Comparison of ENCODE assay signal across 8 mouse cellular contexts in genomic region chr5:144545653-144546422, GRCm38 (mm10). TPM values are rescaled to one million over a fixed set of nuclear protein-coding genes. Genes with fewer than 3 reads are reported as not detected.
A peak's percentile ranks its signal among the peaks of the same experiment; 100 is the strongest.
DNase-seq lines count a peak whose midpoint lies in the region; ATAC-seq and TF ChIP-seq lines count a peak whose summit lies in the region.

Gene Nptx2, plus strand, starts transcription at chr5:144545902.

- H3K4me3 ChIP-seq in embryonic facial prominence, embryonic 10.5 days = peak within 1 kb of the TSS; percentile 53
- H3K4me3 ChIP-seq in intestine, postnatal 0 days (ENCODE audit: low read depth, low read length) = peak within 1 kb of the TSS; percentile 36

- WGBS in embryonic facial prominence, embryonic 10.5 days = under 1% methylated on average over 99 of the region's 99 CpGs
- under 1% methylated on average over 98 of the region's 99 CpGs for WGBS in intestine, postnatal 0 days

- peak; percentile 75 for TF ChIP-seq CTCF in intestine, postnatal 0 days (IDR thresholded peaks at IDR 0.05; ENCODE audit: low read depth)

- peak within 1 kb of the TSS; percentile 34; the same call in 1 of the 2 replicates for H3K9ac ChIP-seq in intestine, postnatal 0 days (ENCODE audit: low read depth, low read length)

- peak; percentile 88 for DNase-seq in adrenal gland, postnatal 25 days
- DNase-seq in embryonic facial prominence, embryonic 10.5 days (ENCODE audit: low spot score) = peak; percentile 92
- peak; percentile 81 to 88 for DNase-seq in left cerebral cortex, postnatal 10 days (ENCODE audit: extremely low spot score in 1 of 2, low spot score in 2 of 2)
- peak; percentile 78 to 80 for DNase-seq in right cerebral cortex, postnatal 36 days (ENCODE audit: low spot score in 2 of 2)
- no peak for DNase-seq in adipocyte (ENCODE audit: low spot score)

- no peaks in the 10 kb centered on the region for H3K9me3 ChIP-seq in embryonic facial prominence, embryonic 10.5 days
- no peaks in the 10 kb centered on the region for H3K9me3 ChIP-seq in intestine, postnatal 0 days (ENCODE audit: control insufficient read depth)

- intact Hi-C loops in left cerebral cortex, postnatal 10 days (cut with DNase I) = loop anchor here (5.0 kb wide), 1 partner anchor 181 kb away; no protein-coding TSS in a partner anchor

- peak; percentile 66; the same call in 1 of the 2 replicates for ATAC-seq in granulocyte monocyte progenitor cell, adult 5-6 weeks (replicated peaks; ENCODE audit: poor library complexity, severe bottlenecking)
- peak; percentile 95 for ATAC-seq in intestine, postnatal 0 days
- peak; percentile 65 for ATAC-seq in megakaryocyte progenitor cell, adult 5-6 weeks (replicated peaks; ENCODE audit: poor library complexity)

- peak within 1 kb of the TSS; percentile 61 for H3K4me2 ChIP-seq in intestine, postnatal 0 days (replicated peaks; ENCODE audit: low read depth)

- no peak within 1 kb of the TSS; the same call in 1 of the 2 replicates for H3K27ac ChIP-seq in embryonic facial prominence, embryonic 10.5 days (replicated peaks)
- H3K27ac ChIP-seq in intestine, postnatal 0 days (ENCODE audit: low read depth, low read length) = no peak within 1 kb of the TSS

- H3K36me3 ChIP-seq in embryonic facial prominence, embryonic 10.5 days (replicated peaks) = no peaks in the 10 kb centered on the region
- H3K36me3 ChIP-seq in intestine, postnatal 0 days (ENCODE audit: control insufficient read depth, insufficient read depth) = no peaks in the 10 kb centered on the region

- peaks cover 27% of the 10 kb centered on the region for H3K4me1 ChIP-seq in embryonic facial prominence, embryonic 10.5 days
- no peaks in the 10 kb centered on the region; the same call in 1 of the 2 replicates for H3K4me1 ChIP-seq in intestine, postnatal 0 days (replicated peaks; ENCODE audit: control insufficient read depth, insufficient read depth, low read length)

- H3K27me3 ChIP-seq in embryonic facial prominence, embryonic 10.5 days (replicated peaks; ENCODE audit: low read depth, poor library complexity, severe bottlenecking) = peaks cover 77% of the 10 kb centered on the region
- H3K27me3 ChIP-seq in intestine, postnatal 0 days (replicated peaks; ENCODE audit: control insufficient read depth, insufficient read depth, low read length) = peaks cover 55% of the 10 kb centered on the region

RNA-seq across cellular contexts. Expression of gene Nptx2, which starts in this region (rescaled TPM):
- total RNA-seq in adrenal gland, postnatal 25 days (2021) = 0.48 and 0.70 TPM in 2 replicates
- 0.77 and 1.1 TPM in 2 replicates for polyA plus RNA-seq in embryonic facial prominence, embryonic 10.5 days (2016; fragmentation: Nextera tagmentation; extraction: Ambion mirVana)
- not detected in 2 replicates for total RNA-seq in granulocyte monocyte progenitor cell, adult 5-6 weeks (2014; fragmentation: Nextera tagmentation)
- total RNA-seq in granulocyte monocyte progenitor cell, adult 5-6 weeks (2017) = not detected in 2 replicates
- polyA plus RNA-seq in intestine, postnatal 0 days (2015; fragmentation: Nextera tagmentation; extraction: Ambion mirVana) = 2.0 and 2.2 TPM in 2 replicates
- total RNA-seq in left cerebral cortex, postnatal 10 days (2021) = 10 to 100 TPM; 30.5 to 33.5 TPM
- total RNA-seq in megakaryocyte progenitor cell, adult 5-6 weeks (2015) = not detected in 2 replicates
- total RNA-seq in megakaryocyte progenitor cell, adult 5-6 weeks (2017) = not detected in 2 replicates

Comparison
In these comparisons a context has a peak if more than half of its experiments do, and no peak if none do; other contexts are left out.
1. RNA of gene Nptx2 (total RNA-seq): 30.5 to 33.5 TPM in left cerebral cortex, postnatal 10 days; 0.48 to 0.70 TPM in adrenal gland, postnatal 25 days, not detected in granulocyte monocyte progenitor cell, adult 5-6 weeks and not detected in megakaryocyte progenitor cell, adult 5-6 weeks; every median in the first group is over 10 times any median in the second.
2. Peak in DNase-seq in adrenal gland, postnatal 25 days; RNA of the gene not detected or under 1 TPM.
3. Peak in ATAC-seq in granulocyte monocyte progenitor cell, adult 5-6 weeks; RNA of the gene not detected or under 1 TPM.
4. Peak in ATAC-seq in megakaryocyte progenitor cell, adult 5-6 weeks; RNA of the gene not detected or under 1 TPM.
5. Peak in every context shown above with its lines, with median percentiles within 50 percentile points of each other: ATAC-seq.